16 mouse cellular contexts compared by ENCODE assay signal in genomic region chr5:118655428-118655827, GRCm38 (mm10).
DNase-seq lines count a peak whose midpoint lies in the region; ATAC-seq and TF ChIP-seq lines count a peak whose summit lies in the region.
"Had no signal": no experiment of that assay in that cellular context is flagged by ENCODE, and none has a peak within 500 bp of the region (broad histone marks: within the 10 kb centered on the region; RNA-seq: fewer than 3 reads in every experiment).

No protein-coding gene starts in this region.

- H3K9ac ChIP-seq in forebrain, embryonic 12.5 days: no peak overlapping the region
- H3K9ac ChIP-seq in forebrain, embryonic 13.5 days: no peak overlapping the region
- H3K9ac ChIP-seq in hindbrain, embryonic 15.5 days: no peak overlapping the region
- no peak overlapping the region for H3K9ac ChIP-seq in lung, postnatal 0 days (replicated peaks; ENCODE audit: low read depth)
- H3K9ac ChIP-seq in embryonic facial prominence, embryonic 15.5 days: no peak overlapping the region
- H3K9ac ChIP-seq: intestine, embryonic 15.5 days; liver, embryonic 15.5 days had no signal

- H3K27me3 ChIP-seq in forebrain, embryonic 12.5 days: no peaks in the 10 kb centered on the region
- no peaks in the 10 kb centered on the region for H3K27me3 ChIP-seq in forebrain, embryonic 13.5 days
- H3K27me3 ChIP-seq in hindbrain, embryonic 15.5 days: no peaks in the 10 kb centered on the region
- H3K27me3 ChIP-seq in hindbrain, embryonic 10.5 days (ENCODE audit: insufficient read depth, poor library complexity, severe bottlenecking): no peaks in the 10 kb centered on the region
- no peaks in the 10 kb centered on the region for H3K27me3 ChIP-seq in lung, postnatal 0 days (replicated peaks; ENCODE audit: insufficient read depth, low read length)
- H3K27me3 ChIP-seq in embryonic facial prominence, embryonic 15.5 days: no peaks in the 10 kb centered on the region
- H3K27me3 ChIP-seq: intestine, embryonic 15.5 days; limb, embryonic 13.5 days; liver, embryonic 15.5 days had no signal

- no peak for TF ChIP-seq EP300 in lung, postnatal 0 days (IDR thresholded peaks at IDR 0.05)

- ATAC-seq in forebrain, embryonic 12.5 days (ENCODE audit: low FRiP score): peak; percentile 53; the same call in 1 of the 2 replicates
- ATAC-seq in forebrain, embryonic 13.5 days: no peak; the same call in 1 of the 2 replicates
- ATAC-seq in hindbrain, embryonic 15.5 days (ENCODE audit: low FRiP score, low read depth): peak; percentile 52; the same call in 1 of the 2 replicates
- ATAC-seq in lung, postnatal 0 days: no peak
- ATAC-seq in embryonic facial prominence, embryonic 15.5 days (ENCODE audit: insufficient number of reproducible peaks, low FRiP score, low TSS enrichment, low read depth): no peak
- ATAC-seq in inflammation-experienced regulatory T-cells, adult 6 months: no peak
- ATAC-seq: intestine, embryonic 15.5 days had no signal

- no peak overlapping the region for H3K4me2 ChIP-seq in forebrain, embryonic 12.5 days
- H3K4me2 ChIP-seq in forebrain, embryonic 13.5 days: no peak overlapping the region
- H3K4me2 ChIP-seq in hindbrain, embryonic 15.5 days: no peak overlapping the region
- no peak overlapping the region for H3K4me2 ChIP-seq in lung, postnatal 0 days (replicated peaks; ENCODE audit: low read depth, low read length)
- H3K4me2 ChIP-seq in embryonic facial prominence, embryonic 15.5 days (replicated peaks): no peak overlapping the region
- H3K4me2 ChIP-seq: intestine, embryonic 15.5 days; limb, embryonic 13.5 days; liver, embryonic 15.5 days had no signal

- H3K4me3 ChIP-seq in forebrain, embryonic 12.5 days (replicated peaks): no peak overlapping the region
- H3K4me3 ChIP-seq in forebrain, embryonic 13.5 days: no peak overlapping the region
- H3K4me3 ChIP-seq in hindbrain, embryonic 15.5 days: no peak overlapping the region
- H3K4me3 ChIP-seq in hindbrain, embryonic 10.5 days: no peak overlapping the region
- no peak overlapping the region for H3K4me3 ChIP-seq in lung, postnatal 0 days (ENCODE audit: low read depth, low read length)
- no peak overlapping the region for H3K4me3 ChIP-seq in embryonic facial prominence, embryonic 15.5 days (replicated peaks)
- H3K4me3 ChIP-seq: heart, embryonic 10.5 days; intestine, embryonic 15.5 days; limb, embryonic 13.5 days; liver, embryonic 15.5 days had no signal

- DNase-seq in hindbrain, embryonic 10.5 days (ENCODE audit: low spot score): no peak
- no peak for DNase-seq in lung, postnatal 0 days (ENCODE audit: low spot score)
- no peak for DNase-seq in lung, postnatal 10 days
- DNase-seq: adrenal gland, adult 2 months; gastrocnemius, postnatal 36 days; thymus, adult 18-20 months had no signal

- H3K27ac ChIP-seq in forebrain, embryonic 12.5 days: no peak overlapping the region
- no peak overlapping the region for H3K27ac ChIP-seq in forebrain, embryonic 13.5 days
- no peak overlapping the region for H3K27ac ChIP-seq in hindbrain, embryonic 15.5 days (replicated peaks)
- H3K27ac ChIP-seq in hindbrain, embryonic 10.5 days: no peak overlapping the region
- H3K27ac ChIP-seq in lung, postnatal 0 days (ENCODE audit: low read length): peak overlapping the region; percentile 28
- H3K27ac ChIP-seq in embryonic facial prominence, embryonic 15.5 days (replicated peaks): 0 out of 2 replicates have a peak overlapping the region, but pooled peaks have one; percentile 11
- H3K27ac ChIP-seq: heart, embryonic 10.5 days; intestine, embryonic 15.5 days; kidney, postnatal 0 days; limb, embryonic 13.5 days; liver, embryonic 15.5 days had no signal

- H3K36me3 ChIP-seq in forebrain, embryonic 12.5 days (replicated peaks): no peaks in the 10 kb centered on the region
- no peaks in the 10 kb centered on the region for H3K36me3 ChIP-seq in forebrain, embryonic 13.5 days (ENCODE audit: poor library complexity, severe bottlenecking)
- H3K36me3 ChIP-seq in hindbrain, embryonic 15.5 days: no peaks in the 10 kb centered on the region
- no peaks in the 10 kb centered on the region for H3K36me3 ChIP-seq in hindbrain, embryonic 10.5 days
- H3K36me3 ChIP-seq in lung, postnatal 0 days (ENCODE audit: insufficient read depth, low read length): no peaks in the 10 kb centered on the region
- H3K36me3 ChIP-seq in embryonic facial prominence, embryonic 15.5 days: no peaks in the 10 kb centered on the region
- H3K36me3 ChIP-seq: heart, embryonic 10.5 days; intestine, embryonic 15.5 days; limb, embryonic 13.5 days had no signal

- peak; percentile 38 for TF ChIP-seq CTCF in lung, postnatal 0 days (IDR thresholded peaks at IDR 0.05)

- WGBS in forebrain, embryonic 12.5 days: 52% methylated on average over 7 of the region's 7 CpGs
- 49% methylated on average over 7 of the region's 7 CpGs for WGBS in forebrain, embryonic 13.5 days
- WGBS in hindbrain, embryonic 15.5 days: 45% methylated on average over 7 of the region's 7 CpGs
- WGBS in hindbrain, embryonic 10.5 days: 74% methylated on average over 7 of the region's 7 CpGs
- 42% methylated on average over 7 of the region's 7 CpGs for WGBS in lung, postnatal 0 days
- WGBS in embryonic facial prominence, embryonic 15.5 days: 61% methylated on average over 7 of the region's 7 CpGs

- H3K4me1 ChIP-seq in forebrain, embryonic 12.5 days: peaks cover 25% of the 10 kb centered on the region
- H3K4me1 ChIP-seq in forebrain, embryonic 13.5 days: peaks cover 25% of the 10 kb centered on the region
- peaks cover 38% of the 10 kb centered on the region for H3K4me1 ChIP-seq in hindbrain, embryonic 15.5 days (replicated peaks)
- H3K4me1 ChIP-seq in hindbrain, embryonic 10.5 days (replicated peaks): peaks cover 23% of the 10 kb centered on the region
- peaks cover 10% of the 10 kb centered on the region; the same call in 1 of the 2 replicates for H3K4me1 ChIP-seq in lung, postnatal 0 days (ENCODE audit: insufficient read depth, low read depth, low read length)
- H3K4me1 ChIP-seq in embryonic facial prominence, embryonic 15.5 days: peaks cover 52% of the 10 kb centered on the region

- no peaks in the 10 kb centered on the region for H3K9me3 ChIP-seq in forebrain, embryonic 12.5 days
- H3K9me3 ChIP-seq in forebrain, embryonic 13.5 days (replicated peaks): no peaks in the 10 kb centered on the region
- H3K9me3 ChIP-seq in hindbrain, embryonic 15.5 days: no peaks in the 10 kb centered on the region
- H3K9me3 ChIP-seq in hindbrain, embryonic 10.5 days: no peaks in the 10 kb centered on the region
- no peaks in the 10 kb centered on the region for H3K9me3 ChIP-seq in lung, postnatal 0 days (ENCODE audit: low read length)
- H3K9me3 ChIP-seq in embryonic facial prominence, embryonic 15.5 days (replicated peaks): no peaks in the 10 kb centered on the region
- H3K9me3 ChIP-seq: heart, embryonic 10.5 days; intestine, embryonic 15.5 days; limb, embryonic 13.5 days; liver, embryonic 15.5 days had no signal

Comparison
In these comparisons a context has a peak if more than half of its experiments do, and no peak if none do; other contexts are left out.
1. ATAC-seq: peak in forebrain, embryonic 12.5 days (single experiment) and hindbrain, embryonic 15.5 days (single experiment); none in forebrain, embryonic 13.5 days (single experiment), lung, postnatal 0 days (single experiment), embryonic facial prominence, embryonic 15.5 days (single experiment) and inflammation-experienced regulatory T-cells, adult 6 months (single experiment).
2. H3K27ac ChIP-seq: peak in lung, postnatal 0 days (single experiment) and embryonic facial prominence, embryonic 15.5 days (single experiment); none in forebrain, embryonic 12.5 days (single experiment), forebrain, embryonic 13.5 days (single experiment), hindbrain, embryonic 15.5 days (single experiment) and hindbrain, embryonic 10.5 days (single experiment).